Mouse (Mus musculus): ENCODE data around the gene Sox8. TPM values are rescaled to one million over a fixed set of nuclear protein-coding genes. Genes with fewer than 3 reads are reported as not detected.
A peak's percentile ranks its signal among the peaks of the same experiment; 100 is the strongest.

Gene Sox8
- polyA plus RNA-seq, 1 experiment from 2014 or later: 7.1 TPM

DNA sequence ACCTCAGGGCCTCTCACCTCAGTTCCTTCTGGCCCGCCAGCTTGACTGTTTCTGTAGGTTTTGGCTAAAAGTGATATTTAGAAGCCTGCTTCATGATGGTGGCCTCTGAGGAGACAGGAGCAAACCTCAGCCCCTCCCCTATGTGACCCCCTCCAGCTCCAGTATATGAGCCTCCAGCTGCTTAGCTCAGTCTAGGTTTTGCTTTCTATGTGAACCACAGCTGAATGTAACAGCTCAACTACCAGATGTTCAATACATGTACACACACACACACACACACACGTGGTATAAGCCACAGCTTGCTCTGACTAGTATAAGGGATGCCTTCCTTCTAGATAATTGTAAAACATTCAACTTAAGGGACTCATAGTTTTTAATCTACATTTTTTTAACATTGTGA lies 5.5 kb upstream of the Sox8 start:
- H3K36me3 ChIP-seq (ENCODE audit: control insufficient read depth, insufficient read depth, low read length): no peaks in the 10 kb centered on the region
- DNase-seq (ENCODE audit: low spot score) (no peak), ATAC-seq (ENCODE audit: low FRiP score) (no peak)
- no peak overlapping the region for H3K9ac ChIP-seq (ENCODE audit: low read depth, low read length)
- H3K27ac ChIP-seq (ENCODE audit: low read depth, low read length): no peak overlapping the region
- no peaks in the 10 kb centered on the region for H3K27me3 ChIP-seq (ENCODE audit: control insufficient read depth, insufficient read depth, low read length)
- H3K4me2 ChIP-seq (replicated peaks; ENCODE audit: low read depth, low read length): no peak overlapping the region
- no peak overlapping the region for H3K4me3 ChIP-seq (ENCODE audit: low read depth, low read length)
- H3K4me1 ChIP-seq (replicated peaks; ENCODE audit: control insufficient read depth, insufficient read depth, low read length): peaks cover 11% of the 10 kb centered on the region; the same call in 1 of the 2 replicates
- H3K9me3 ChIP-seq (ENCODE audit: control insufficient read depth, low read length): no peaks in the 10 kb centered on the region
- 79% methylated on average over 2 of the region's 2 CpGs for WGBS

DNA sequence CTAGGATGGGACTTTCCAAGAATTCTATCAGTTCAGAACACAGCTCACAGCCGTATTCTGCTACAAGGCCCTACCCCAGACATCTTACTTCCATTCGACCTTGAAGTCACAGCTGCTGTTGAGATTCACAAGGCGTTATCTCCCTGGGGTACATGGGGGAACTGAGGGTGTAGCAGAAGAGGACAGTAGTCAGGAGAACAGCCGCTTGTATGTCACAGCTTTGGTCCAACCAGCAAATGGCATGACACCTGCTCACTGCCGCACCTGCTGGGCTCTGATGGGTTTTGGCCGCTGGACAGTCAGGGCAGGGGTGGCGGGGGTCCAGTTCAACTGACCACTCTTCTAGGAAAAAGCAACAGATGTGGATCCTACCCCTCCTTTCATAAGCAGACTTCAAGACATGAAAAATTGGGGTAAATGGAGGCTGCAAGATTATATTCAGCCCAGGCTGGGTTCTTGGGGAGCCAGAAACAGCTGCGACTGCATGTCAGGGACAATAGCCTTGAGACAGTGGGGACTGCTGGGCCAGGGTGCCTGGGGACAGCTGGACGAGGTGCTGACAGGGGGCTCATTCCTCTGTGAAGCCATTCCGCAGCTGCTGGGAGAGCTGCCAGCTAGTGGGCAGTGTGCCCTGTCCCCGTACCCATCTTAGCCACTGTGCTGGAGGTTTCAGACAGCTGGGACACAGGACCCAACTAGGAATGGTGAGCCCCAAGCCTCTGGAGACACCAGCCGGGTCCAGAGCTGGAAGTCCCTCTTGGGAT lies 4.9 kb upstream of the Sox8 start:
- no peaks in the 10 kb centered on the region for H3K27me3 ChIP-seq (ENCODE audit: control insufficient read depth, insufficient read depth, low read length)
- H3K9me3 ChIP-seq (ENCODE audit: control insufficient read depth, low read length): no peaks in the 10 kb centered on the region
- H3K36me3 ChIP-seq (ENCODE audit: control insufficient read depth, insufficient read depth, low read length): no peaks in the 10 kb centered on the region
- DNase-seq (ENCODE audit: low spot score) (no peak), ATAC-seq (ENCODE audit: low FRiP score) (no peak)
- no peak overlapping the region for H3K4me2 ChIP-seq (replicated peaks; ENCODE audit: low read depth, low read length)
- peaks cover 14% of the 10 kb centered on the region for H3K4me1 ChIP-seq (replicated peaks; ENCODE audit: control insufficient read depth, insufficient read depth, low read length)
- no peak overlapping the region for H3K4me3 ChIP-seq (ENCODE audit: low read depth, low read length)
- no peak overlapping the region for H3K27ac ChIP-seq (ENCODE audit: low read depth, low read length)
- H3K9ac ChIP-seq (ENCODE audit: low read depth, low read length): no peak overlapping the region
- 73% methylated on average over 12 of the region's 12 CpGs for WGBS

DNA sequence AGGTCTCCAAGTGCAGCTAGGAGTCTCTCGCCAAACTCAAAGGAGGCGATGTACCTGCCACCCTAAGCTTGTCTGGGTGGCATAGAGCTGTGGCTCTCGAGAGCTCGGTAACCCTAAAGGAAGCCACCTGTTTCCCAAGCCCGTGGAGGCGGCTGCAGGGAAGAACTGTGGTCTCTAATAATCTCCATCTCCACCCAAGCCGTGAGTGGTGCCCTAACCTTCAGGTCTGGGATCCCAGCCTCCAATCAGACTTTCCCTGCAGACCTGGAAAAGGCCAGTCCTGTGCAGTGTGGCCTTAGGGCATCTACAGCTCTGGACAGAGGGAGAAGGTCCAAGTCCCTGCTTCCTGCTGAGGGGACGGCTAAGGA lies 951 bp upstream of the Sox8 start:
- no peaks in the 10 kb centered on the region for H3K36me3 ChIP-seq (ENCODE audit: control insufficient read depth, insufficient read depth, low read length)
- 1% methylated on average over 8 of the region's 8 CpGs for WGBS
- H3K27ac ChIP-seq (ENCODE audit: low read depth, low read length): no peak overlapping the region
- DNase-seq (ENCODE audit: low spot score) (no peak), ATAC-seq (ENCODE audit: low FRiP score) (no peak)
- peak overlapping the region; percentile 53 for H3K4me3 ChIP-seq (ENCODE audit: low read depth, low read length)
- peak overlapping the region; percentile 99 for H3K4me2 ChIP-seq (replicated peaks; ENCODE audit: low read depth, low read length)
- H3K27me3 ChIP-seq (ENCODE audit: control insufficient read depth, insufficient read depth, low read length): peaks cover 14% of the 10 kb centered on the region
- H3K4me1 ChIP-seq (replicated peaks; ENCODE audit: control insufficient read depth, insufficient read depth, low read length): peaks cover 20% of the 10 kb centered on the region
- peak overlapping the region; percentile 45; the same call in 1 of the 2 replicates for H3K9ac ChIP-seq (ENCODE audit: low read depth, low read length)
- no peaks in the 10 kb centered on the region for H3K9me3 ChIP-seq (ENCODE audit: control insufficient read depth, low read length)

DNA sequence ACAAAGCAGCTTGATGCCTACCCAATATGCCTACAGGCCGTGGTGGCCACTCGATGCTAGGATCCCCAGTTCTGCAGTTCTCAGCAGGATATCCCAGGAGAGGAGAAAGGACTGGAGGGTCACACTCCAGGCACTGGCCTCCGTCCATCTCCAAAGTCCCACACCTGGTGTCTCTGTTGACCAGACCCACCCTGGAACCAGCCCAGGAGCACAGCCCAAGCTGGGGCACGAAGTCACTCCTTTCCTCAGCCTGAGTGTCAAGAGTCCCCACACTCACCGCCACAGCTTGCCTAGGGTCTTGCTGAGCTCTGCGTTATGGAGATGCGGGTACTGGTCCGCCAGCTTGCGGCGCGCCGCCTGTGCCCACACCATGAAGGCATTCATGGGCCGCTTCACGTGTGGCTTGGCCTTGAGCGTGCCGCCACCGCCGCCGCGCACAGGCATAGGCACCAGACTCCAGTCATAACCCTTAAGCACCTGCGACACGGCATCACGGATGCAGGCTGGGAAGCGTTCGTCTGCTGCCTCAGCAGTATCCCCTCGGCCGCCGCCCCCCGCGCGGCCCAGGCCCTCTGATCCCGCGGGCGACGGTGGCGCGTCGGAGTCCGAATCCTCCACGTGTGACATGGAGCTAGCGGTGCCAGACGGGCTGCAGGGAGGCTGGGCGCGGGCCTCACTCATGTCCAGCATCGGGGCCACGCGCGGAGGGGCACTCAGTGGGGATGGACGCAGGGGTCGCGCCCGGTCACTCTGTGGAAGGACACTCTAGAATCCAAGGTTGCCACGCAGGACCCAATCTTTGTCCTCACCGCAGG lies 446 bp downstream of the Sox8 start:
- ATAC-seq (ENCODE audit: low FRiP score) (peak; percentile 22; the same call in 1 of the 2 replicates), DNase-seq (ENCODE audit: low spot score) (no peak)
- H3K27me3 ChIP-seq (ENCODE audit: control insufficient read depth, insufficient read depth, low read length): peaks cover 14% of the 10 kb centered on the region
- H3K9ac ChIP-seq (ENCODE audit: low read depth, low read length): peak overlapping the region; percentile 52
- WGBS: 3% methylated on average over 54 of the region's 54 CpGs
- peak overlapping the region; percentile 53 for H3K4me3 ChIP-seq (ENCODE audit: low read depth, low read length)
- no peak overlapping the region for H3K27ac ChIP-seq (ENCODE audit: low read depth, low read length)
- H3K4me1 ChIP-seq (replicated peaks; ENCODE audit: control insufficient read depth, insufficient read depth, low read length): peaks cover 25% of the 10 kb centered on the region
- H3K9me3 ChIP-seq (ENCODE audit: control insufficient read depth, low read length): no peaks in the 10 kb centered on the region
- H3K36me3 ChIP-seq (ENCODE audit: control insufficient read depth, insufficient read depth, low read length): no peaks in the 10 kb centered on the region
- H3K4me2 ChIP-seq (replicated peaks; ENCODE audit: low read depth, low read length): peak overlapping the region; percentile 99

DNA sequence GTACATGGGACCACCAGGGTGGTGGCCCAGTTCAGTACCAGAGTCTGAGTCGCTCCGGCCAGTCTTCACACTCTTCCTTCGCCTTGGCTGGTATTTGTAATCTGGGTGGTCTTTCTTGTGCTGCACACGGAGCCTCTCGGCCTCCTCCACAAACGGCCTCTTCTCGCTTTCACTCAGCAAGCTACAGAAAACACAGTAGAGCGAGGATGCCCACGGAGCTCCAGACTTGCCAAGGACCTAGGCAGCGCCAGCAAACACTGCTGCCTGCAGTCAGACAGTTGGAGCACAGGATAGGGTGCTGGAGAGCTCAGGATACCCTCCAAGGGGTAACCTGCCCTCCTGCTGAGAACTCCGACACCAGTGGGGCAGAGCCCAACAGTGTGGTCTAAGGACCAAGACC lies 1.6 kb downstream of the Sox8 start:
- ATAC-seq (ENCODE audit: low FRiP score): no peak
- H3K4me1 ChIP-seq (replicated peaks; ENCODE audit: control insufficient read depth, insufficient read depth, low read length): peaks cover 25% of the 10 kb centered on the region

DNA sequence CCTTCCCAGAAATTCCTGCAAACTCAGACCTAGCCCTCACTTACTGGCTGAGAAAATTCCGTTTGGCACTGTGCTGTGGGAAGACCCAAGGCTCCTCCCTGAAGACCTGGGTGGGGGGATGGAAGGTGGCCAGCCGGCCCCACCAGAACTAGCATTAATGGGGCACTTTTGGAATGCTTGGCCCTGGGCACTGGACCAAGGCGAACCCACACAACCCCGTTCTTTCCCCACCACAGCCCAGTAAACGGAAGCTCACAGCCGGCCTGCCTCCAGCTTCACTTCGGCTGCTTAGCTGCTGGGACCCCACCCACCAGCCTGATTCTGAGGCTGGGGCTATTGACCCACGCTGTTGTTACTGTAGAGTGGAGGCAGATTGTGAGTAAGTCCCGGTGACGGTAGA lies 2.3 kb downstream of the Sox8 start:
- Histone ChIP-seq H3K4me3 (ENCODE audit: low read depth, low read length) (no peak overlapping the region), H3K4me1 (replicated peaks; ENCODE audit: control insufficient read depth, insufficient read depth, low read length) (peaks cover 25% of the 10 kb centered on the region), H3K27me3 (ENCODE audit: control insufficient read depth, insufficient read depth, low read length) (peaks cover 14% of the 10 kb centered on the region), H3K36me3 (ENCODE audit: control insufficient read depth, insufficient read depth, low read length) (no peaks in the 10 kb centered on the region), H3K9me3 (ENCODE audit: control insufficient read depth, low read length) (no peaks in the 10 kb centered on the region), H3K4me2 (replicated peaks; ENCODE audit: low read depth, low read length) (peak overlapping the region; percentile 8; the same call in 1 of the 2 replicates), H3K9ac (ENCODE audit: low read depth, low read length) (no peak overlapping the region), H3K27ac (ENCODE audit: low read depth, low read length) (no peak overlapping the region)
- no peak for ATAC-seq (ENCODE audit: low FRiP score)
- no peak for DNase-seq (ENCODE audit: low spot score)
- WGBS: 46% methylated on average over 10 of the region's 10 CpGs

More for the DNA sequence above, 1.6 kb downstream of the Sox8 start:
- Histone ChIP-seq H3K4me2 (replicated peaks; ENCODE audit: low read depth, low read length) (peak overlapping the region; percentile 99), H3K36me3 (ENCODE audit: control insufficient read depth, insufficient read depth, low read length) (no peaks in the 10 kb centered on the region), H3K9ac (ENCODE audit: low read depth, low read length) (peak overlapping the region; percentile 7; the same call in 1 of the 2 replicates), H3K27me3 (ENCODE audit: control insufficient read depth, insufficient read depth, low read length) (peaks cover 14% of the 10 kb centered on the region), H3K9me3 (ENCODE audit: control insufficient read depth, low read length) (no peaks in the 10 kb centered on the region), H3K27ac (ENCODE audit: low read depth, low read length) (no peak overlapping the region), H3K4me3 (ENCODE audit: low read depth, low read length) (peak overlapping the region; percentile 53)
- DNase-seq (ENCODE audit: low spot score): no peak
- WGBS: 75% methylated on average over 11 of the region's 11 CpGs

DNA sequence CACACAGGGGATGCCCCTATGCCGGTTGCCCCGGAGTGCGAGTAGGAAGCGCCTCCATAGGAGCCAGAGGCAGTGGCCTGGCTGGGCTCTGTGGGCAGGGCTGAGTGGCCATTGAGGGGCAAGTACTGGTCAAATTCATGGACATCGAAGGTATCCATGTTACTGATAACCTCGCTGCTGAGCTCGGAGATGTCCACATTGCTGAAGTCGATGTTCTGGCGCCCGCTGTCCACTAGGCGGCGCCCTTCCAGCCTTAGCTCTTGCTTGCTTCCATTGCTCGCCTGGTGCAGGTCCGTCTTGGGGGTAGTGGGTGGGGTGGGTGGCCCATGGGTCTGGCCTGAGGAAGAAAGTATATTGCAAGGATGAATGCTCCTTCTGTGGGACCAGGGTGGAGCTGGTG lies 2.7 kb downstream of the Sox8 start:
- no peak overlapping the region for H3K9ac ChIP-seq (ENCODE audit: low read depth, low read length)
- no peak overlapping the region for H3K27ac ChIP-seq (ENCODE audit: low read depth, low read length)
- DNase-seq (ENCODE audit: low spot score) (peak; percentile 89), ATAC-seq (ENCODE audit: low FRiP score) (no peak)
- H3K9me3 ChIP-seq (ENCODE audit: control insufficient read depth, low read length): no peaks in the 10 kb centered on the region
- H3K27me3 ChIP-seq (ENCODE audit: control insufficient read depth, insufficient read depth, low read length): peaks cover 14% of the 10 kb centered on the region
- WGBS: 20% methylated on average over 14 of the region's 14 CpGs
- H3K4me2 ChIP-seq (replicated peaks; ENCODE audit: low read depth, low read length): peak overlapping the region; percentile 8; the same call in 1 of the 2 replicates
- no peaks in the 10 kb centered on the region for H3K36me3 ChIP-seq (ENCODE audit: control insufficient read depth, insufficient read depth, low read length)
- peaks cover 25% of the 10 kb centered on the region for H3K4me1 ChIP-seq (replicated peaks; ENCODE audit: control insufficient read depth, insufficient read depth, low read length)
- no peak overlapping the region for H3K4me3 ChIP-seq (ENCODE audit: low read depth, low read length)

DNA sequence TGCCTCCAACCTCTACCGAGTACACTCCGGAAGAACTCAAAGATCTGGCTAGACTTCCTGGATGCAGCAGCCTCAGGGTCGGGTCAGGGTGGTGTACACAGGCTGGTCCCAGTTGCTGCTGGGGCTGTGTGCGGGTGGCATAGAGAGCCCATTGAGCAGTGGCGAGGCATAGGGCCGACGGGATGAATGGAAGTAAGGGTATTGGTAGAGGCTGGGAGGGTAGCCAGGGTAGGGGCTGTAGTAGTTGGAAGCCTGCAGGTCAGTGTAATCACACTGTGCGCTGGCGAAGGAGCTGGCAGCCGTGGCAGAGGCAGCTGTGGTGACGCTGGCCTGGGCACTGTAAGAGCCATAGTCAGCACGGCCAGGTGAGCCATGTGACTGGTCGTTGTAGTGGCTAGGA lies 3.2 kb downstream of the Sox8 start:
- no peak for ATAC-seq (ENCODE audit: low FRiP score)
- Histone ChIP-seq H3K4me2 (replicated peaks; ENCODE audit: low read depth, low read length) (0 out of 2 replicates have a peak overlapping the region, but pooled peaks have one; percentile 2), H3K4me1 (replicated peaks; ENCODE audit: control insufficient read depth, insufficient read depth, low read length) (peaks cover 25% of the 10 kb centered on the region), H3K27ac (ENCODE audit: low read depth, low read length) (no peak overlapping the region), H3K9me3 (ENCODE audit: control insufficient read depth, low read length) (no peaks in the 10 kb centered on the region), H3K36me3 (ENCODE audit: control insufficient read depth, insufficient read depth, low read length) (no peaks in the 10 kb centered on the region), H3K9ac (ENCODE audit: low read depth, low read length) (no peak overlapping the region), H3K4me3 (ENCODE audit: low read depth, low read length) (no peak overlapping the region), H3K27me3 (ENCODE audit: control insufficient read depth, insufficient read depth, low read length) (peaks cover 14% of the 10 kb centered on the region)
- WGBS: 79% methylated on average over 13 of the region's 13 CpGs
- no peak for DNase-seq (ENCODE audit: low spot score)
